Mouse (Mus musculus): ENCODE results near the gene Prkaca.

Prkaca gene

GRCm38 (mm10) chr8:84024171-84024570 is 51.4 kb downstream of the Prkaca start:
- ChIA-PET CTCF (interaction anchor here (0.6 to 2.4 kb wide), 27 partner anchors 9 to 372 kb away, joined by 3 to 12 read pairs (median 3); partner anchors contain the start of genes Asf1b (in 2 of the 4), Gm10644 (in 2 of the 4), 2210011C24Rik (in 1 of the 4) and Gipc1 (in 1 of the 4)), POLR2A (interaction anchor here in 3 of 4 experiments (0.6 to 2.2 kb wide), 18 partner anchors 12 to 584 kb away, joined by 3 to 7 read pairs (median 4); partner anchors contain the start of genes 1700067K01Rik (in 1 of the 3), Asf1b (in 1 of the 3), Dcaf15 (in 1 of the 3) and Gm10644 (in 1 of the 3))

GRCm38 (mm10) chr8:84025863-84026262 is 53.1 kb downstream of the Prkaca start:
- ChIA-PET CTCF (interaction anchor here (0.6 to 2.0 kb wide), 16 partner anchors 8 to 1555 kb away, joined by 3 to 7 read pairs (median 3); partner anchors contain the start of gene 2210011C24Rik (in 1 of the 4)), POLR2A (interaction anchor here in 3 of 4 experiments (0.5 to 3.2 kb wide), 15 partner anchors 12 to 330 kb away, joined by 3 to 19 read pairs (median 4); partner anchors contain the start of genes Asf1b (in 2 of the 3), 2210011C24Rik (in 1 of the 3), Dcaf15 (in 1 of the 3) and Gm10644 (in 1 of the 3))

GRCm38 (mm10) chr8:84027449-84027848 is 54.7 kb downstream of the Prkaca start:
- ChIA-PET POLR2A (interaction anchor here (0.6 to 3.2 kb wide), 26 partner anchors 9 to 312 kb away, joined by 3 to 19 read pairs (median 4); partner anchors contain the start of genes 2210011C24Rik (in 2 of the 4), Dcaf15 (in 2 of the 4), Rfx1 (in 2 of the 4) and 1700067K01Rik (in 1 of the 4)), CTCF (interaction anchor here (0.6 to 3.5 kb wide), 16 partner anchors 10 to 461 kb away, joined by 3 to 16 read pairs (median 3); partner anchors contain the start of genes Il27ra (in 1 of the 4) and Ndufb7 (in 1 of the 4))

GRCm38 (mm10) chr8:84029272-84029671 is 56.5 kb downstream of the Prkaca start:
- POLR2A ChIA-PET, result interaction anchor here in 3 of 4 experiments (0.6 to 3.3 kb wide), 20 partner anchors 9 to 188 kb away, joined by 3 to 12 read pairs (median 3); partner anchors contain the start of genes Il27ra (in 2 of the 3), Asf1b (in 1 of the 3), Dcaf15 (in 1 of the 3) and Gm10644 (in 1 of the 3)
- CTCF ChIA-PET, result interaction anchor here in 3 of 4 experiments (0.7 to 3.5 kb wide), 3 partner anchors 10 to 863 kb away, joined by 3 to 16 read pairs (median 16); no protein-coding TSS in a partner anchor

- CTCF ChIA-PET, result interaction anchor here in 3 of 4 experiments (0.6 to 1.1 kb wide), 3 partner anchors 9 to 198 kb away, joined by 3 to 4 read pairs (median 3); no protein-coding TSS in a partner anchor
- POLR2A ChIA-PET, result interaction anchor here in 2 of 4 experiments (0.6 to 1.2 kb wide), 5 partner anchors 31 to 205 kb away, joined by 3 to 4 read pairs (median 3); no protein-coding TSS in a partner anchor
Observed at GRCm38 (mm10) chr8:84032777-84033176, 60.0 kb downstream of the Prkaca start.

GRCm38 (mm10) chr8:84038015-84038414 is 65.2 kb downstream of the Prkaca start:
- ChIA-PET POLR2A (interaction anchor here in 2 of 4 experiments (0.6 to 3.2 kb wide), 10 partner anchors 8 to 289 kb away, joined by 3 to 19 read pairs (median 6); partner anchors contain the start of gene Rfx1 (in 1 of the 2)), CTCF (interaction anchor here in 3 of 4 experiments (0.7 to 2.2 kb wide), 8 partner anchors 10 to 146 kb away, joined by 3 to 18 read pairs (median 4); no protein-coding TSS in a partner anchor)

GRCm38 (mm10) chr8:84039050-84039449 is 66.3 kb downstream of the Prkaca start:
- ChIA-PET POLR2A (interaction anchor here in 3 of 4 experiments (0.5 to 3.2 kb wide), 30 partner anchors 9 to 774 kb away, joined by 3 to 19 read pairs (median 4); partner anchors contain the start of genes 1700067K01Rik (in 1 of the 3), 4930432K21Rik (in 1 of the 3), Cc2d1a (in 1 of the 3) and Dcaf15 (in 1 of the 3)), CTCF (interaction anchor here (0.5 to 2.2 kb wide), 73 partner anchors 8 to 922 kb away, joined by 3 to 18 read pairs (median 4); partner anchors contain the start of genes Dcaf15 (in 2 of the 4), Rfx1 (in 2 of the 4), 1700067K01Rik (in 1 of the 4) and 2210011C24Rik (in 1 of the 4))

- ChIA-PET CTCF (interaction anchor here (0.6 to 3.1 kb wide), 16 partner anchors 8 to 1035 kb away, joined by 3 to 9 read pairs (median 4); partner anchors contain the start of gene Dcaf15 (in 1 of the 4)), POLR2A (interaction anchor here in 3 of 4 experiments (0.6 to 5.1 kb wide), 20 partner anchors 9 to 193 kb away, joined by 3 to 25 read pairs (median 3); partner anchors contain the start of genes 1700067K01Rik (in 1 of the 3), Dcaf15 (in 1 of the 3), Gm10643 (in 1 of the 3) and Palm3 (in 1 of the 3))
Observed at GRCm38 (mm10) chr8:84042066-84042947, 69.5 kb downstream of the Prkaca start, which contains the start of gene Il27ra. TSS of gene Il27ra (minus strand) at chr8:84042589.

GRCm38 (mm10) chr8:84042948-84043342 is 70.2 kb downstream of the Prkaca start:
- CTCF ChIA-PET, result interaction anchor here in 3 of 4 experiments (0.5 to 3.1 kb wide), 10 partner anchors 10 to 165 kb away, joined by 3 to 9 read pairs (median 4); partner anchors contain the start of gene Dcaf15 (in 1 of the 3)
- POLR2A ChIA-PET, result interaction anchor here (0.6 to 5.1 kb wide), 15 partner anchors 9 to 162 kb away, joined by 3 to 25 read pairs (median 4); partner anchors contain the start of genes Dcaf15 (in 1 of the 4), Gm10643 (in 1 of the 4), Palm3 (in 1 of the 4) and Rfx1 (in 1 of the 4)

GRCm38 (mm10) chr8:84044103-84044502 is 71.3 kb downstream of the Prkaca start:
- CTCF ChIA-PET, result interaction anchor here (0.6 to 3.1 kb wide), 15 partner anchors 10 to 548 kb away, joined by 3 to 9 read pairs (median 3); no protein-coding TSS in a partner anchor
- POLR2A ChIA-PET, result interaction anchor here (0.6 to 5.1 kb wide), 17 partner anchors 10 to 303 kb away, joined by 3 to 25 read pairs (median 4); partner anchors contain the start of genes Dcaf15 (in 2 of the 4), Rfx1 (in 2 of the 4), Adgre5 (in 1 of the 4) and Asf1b (in 1 of the 4)

GRCm38 (mm10) chr8:84044900-84045299 is 72.1 kb downstream of the Prkaca start, which contains the start of gene Rln3:
TSS of gene Rln3 (minus strand) at chr8:84045000.
- CTCF ChIA-PET, result interaction anchor here (0.6 to 1.7 kb wide), 12 partner anchors 9 to 547 kb away, joined by 3 to 7 read pairs (median 3); no protein-coding TSS in a partner anchor

More at GRCm38 (mm10) chr8:84044900-84045299, 72.1 kb downstream of the Prkaca start, which contains the start of gene Rln3:
- POLR2A ChIA-PET, result interaction anchor here (0.7 to 5.1 kb wide), 15 partner anchors 9 to 304 kb away, joined by 3 to 25 read pairs (median 4); partner anchors contain the start of genes Dcaf15 (in 2 of the 4), Rfx1 (in 2 of the 4), Adgre5 (in 1 of the 4) and Asf1b (in 1 of the 4)

All from embryonic stem cell, embryonic (primary cell).